Mouse (Mus musculus) CD8-positive naive resting alpha-beta T cell, adult 2 months (primary cell): ENCODE data around the gene Arpp21.

Source experiments
- DNase-seq, 2 experiments: peaks; one replicate each; pipeline ENCODE4 v3.0.0; 2022; ENCODE audit warnings: low read depth in 2 of 2, low spot score in 2 of 2

Arpp21 gene

DNA sequence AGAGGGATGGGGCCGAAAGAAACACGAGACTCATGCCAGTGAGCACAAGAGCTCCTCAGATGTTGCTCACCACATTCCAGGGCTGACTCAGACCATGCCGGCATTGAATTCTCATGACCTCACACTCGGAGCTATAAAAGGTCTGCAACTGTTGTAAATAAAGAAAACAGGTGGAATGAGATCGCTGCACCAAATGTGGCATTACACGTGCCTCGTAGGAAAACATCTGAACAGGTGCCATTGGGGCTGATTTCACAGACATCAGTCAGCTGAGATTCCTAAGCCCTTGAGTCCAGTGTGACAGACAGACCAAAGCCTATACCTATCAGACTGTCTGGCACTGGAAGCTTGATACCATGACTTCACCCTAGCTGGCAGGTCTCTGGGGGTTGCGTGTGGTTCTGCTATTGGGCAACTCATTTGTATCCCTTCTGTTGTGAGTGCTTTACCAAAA, 212.1 kb downstream of the Arpp21 start:
- no peak for DNase-seq

DNA sequence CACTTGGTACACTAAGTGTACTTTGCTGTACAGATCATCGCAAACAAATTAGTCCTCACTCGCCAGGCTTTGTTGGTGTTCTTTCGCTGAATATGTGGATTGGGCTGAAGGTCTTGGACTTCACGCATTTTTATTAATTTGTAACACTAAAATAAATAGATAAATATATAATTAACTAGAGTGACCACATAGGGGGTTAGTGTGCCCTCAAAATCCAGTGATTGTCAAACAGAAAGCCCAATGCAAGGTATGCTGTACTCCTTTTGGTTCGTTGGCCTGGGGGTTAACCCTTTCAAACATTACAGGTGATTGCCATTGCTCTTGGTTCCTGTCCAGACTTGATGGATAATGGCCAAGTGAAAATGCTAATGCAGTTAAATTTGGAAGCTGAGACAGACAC, 212.6 kb downstream of the Arpp21 start:
- DNase-seq = no peak
